Mouse (Mus musculus): Measurements from ENCODE around the gene Arhgap25. TPM values are rescaled to one million over a fixed set of nuclear protein-coding genes. Genes with fewer than 3 reads are reported as not detected.

Arhgap25 gene
- polyA plus RNA-seq, 1 experiment: not detected

- Histone ChIP-seq H3K9ac (ENCODE audit: low read depth, poor library complexity, severe bottlenecking) (no peak overlapping the region), H3K4me3 (ENCODE audit: low read depth, low read length) (no peak overlapping the region), H3K36me3 (ENCODE audit: control insufficient read depth, insufficient read depth, low read length, poor library complexity, severe bottlenecking) (no peaks in the 10 kb centered on the region), H3K9me3 (replicated peaks; ENCODE audit: control insufficient read depth, insufficient read depth, low read length, poor library complexity, severe bottlenecking) (no peaks in the 10 kb centered on the region), H3K4me1 (ENCODE audit: control insufficient read depth, insufficient read depth, low read length) (no peaks in the 10 kb centered on the region), H3K27ac (ENCODE audit: insufficient read depth, low read length) (no peak overlapping the region), H3K27me3 (ENCODE audit: control insufficient read depth, insufficient read depth, low read length, poor library complexity, severe bottlenecking) (no peaks in the 10 kb centered on the region)
- TF ChIP-seq CTCF (IDR thresholded peaks at IDR 0.05; ENCODE audit: low read depth, low read length): no peak
- no peak for TF ChIP-seq EP300 (IDR thresholded peaks at IDR 0.05; ENCODE audit: insufficient read depth, low read depth, low read length)
- no peak for TF ChIP-seq POLR2A (IDR thresholded peaks at IDR 0.05; ENCODE audit: insufficient read depth, low read length)
Observed at GRCm38 (mm10) chr6:87527846-87528557, 5.1 kb downstream of the Arhgap25 start.

- H3K9me3 ChIP-seq (replicated peaks; ENCODE audit: control insufficient read depth, insufficient read depth, low read length, poor library complexity, severe bottlenecking): no peaks in the 10 kb centered on the region
- H3K27ac ChIP-seq (ENCODE audit: insufficient read depth, low read length): no peak overlapping the region
- H3K4me1 ChIP-seq (ENCODE audit: control insufficient read depth, insufficient read depth, low read length): no peaks in the 10 kb centered on the region
- no peaks in the 10 kb centered on the region for H3K36me3 ChIP-seq (ENCODE audit: control insufficient read depth, insufficient read depth, low read length, poor library complexity, severe bottlenecking)
- no peak for TF ChIP-seq EP300 (IDR thresholded peaks at IDR 0.05; ENCODE audit: insufficient read depth, low read depth, low read length)
- H3K27me3 ChIP-seq (ENCODE audit: control insufficient read depth, insufficient read depth, low read length, poor library complexity, severe bottlenecking): no peaks in the 10 kb centered on the region
- H3K4me3 ChIP-seq (ENCODE audit: low read depth, low read length): no peak overlapping the region
- no peak overlapping the region for H3K9ac ChIP-seq (ENCODE audit: low read depth, poor library complexity, severe bottlenecking)
Observed at GRCm38 (mm10) chr6:87527366-87527765, 5.7 kb downstream of the Arhgap25 start.

GRCm38 (mm10) chr6:87525126-87525525 is 7.9 kb downstream of the Arhgap25 start:
- no peaks in the 10 kb centered on the region for H3K36me3 ChIP-seq (ENCODE audit: control insufficient read depth, insufficient read depth, low read length, poor library complexity, severe bottlenecking)
- TF ChIP-seq POLR2A (IDR thresholded peaks at IDR 0.05; ENCODE audit: insufficient read depth, low read length) (no peak), CTCF (IDR thresholded peaks at IDR 0.05; ENCODE audit: low read depth, low read length) (no peak), EP300 (IDR thresholded peaks at IDR 0.05; ENCODE audit: insufficient read depth, low read depth, low read length) (no peak)
- no peak overlapping the region for H3K27ac ChIP-seq (ENCODE audit: insufficient read depth, low read length)
- no peak overlapping the region for H3K9ac ChIP-seq (ENCODE audit: low read depth, poor library complexity, severe bottlenecking)
- H3K4me3 ChIP-seq (ENCODE audit: low read depth, low read length): no peak overlapping the region
- no peaks in the 10 kb centered on the region for H3K27me3 ChIP-seq (ENCODE audit: control insufficient read depth, insufficient read depth, low read length, poor library complexity, severe bottlenecking)
- H3K9me3 ChIP-seq (replicated peaks; ENCODE audit: control insufficient read depth, insufficient read depth, low read length, poor library complexity, severe bottlenecking): no peaks in the 10 kb centered on the region
- H3K4me1 ChIP-seq (ENCODE audit: control insufficient read depth, insufficient read depth, low read length): no peaks in the 10 kb centered on the region

- Histone ChIP-seq H3K9ac (ENCODE audit: low read depth, poor library complexity, severe bottlenecking) (no peak overlapping the region), H3K27ac (ENCODE audit: insufficient read depth, low read length) (no peak overlapping the region), H3K9me3 (replicated peaks; ENCODE audit: control insufficient read depth, insufficient read depth, low read length, poor library complexity, severe bottlenecking) (no peaks in the 10 kb centered on the region), H3K27me3 (ENCODE audit: control insufficient read depth, insufficient read depth, low read length, poor library complexity, severe bottlenecking) (no peaks in the 10 kb centered on the region), H3K4me3 (ENCODE audit: low read depth, low read length) (no peak overlapping the region), H3K4me1 (ENCODE audit: control insufficient read depth, insufficient read depth, low read length) (no peaks in the 10 kb centered on the region), H3K36me3 (ENCODE audit: control insufficient read depth, insufficient read depth, low read length, poor library complexity, severe bottlenecking) (no peaks in the 10 kb centered on the region)
- TF ChIP-seq EP300 (IDR thresholded peaks at IDR 0.05; ENCODE audit: insufficient read depth, low read depth, low read length) (no peak), CTCF (IDR thresholded peaks at IDR 0.05; ENCODE audit: low read depth, low read length) (no peak), POLR2A (IDR thresholded peaks at IDR 0.05; ENCODE audit: insufficient read depth, low read length) (no peak)
Observed at GRCm38 (mm10) chr6:87524281-87524680, 8.8 kb downstream of the Arhgap25 start.

- H3K9me3 ChIP-seq (replicated peaks; ENCODE audit: control insufficient read depth, insufficient read depth, low read length, poor library complexity, severe bottlenecking): no peaks in the 10 kb centered on the region
Observed at GRCm38 (mm10) chr6:87523736-87524135, 9.3 kb downstream of the Arhgap25 start.

GRCm38 (mm10) chr6:87523085-87523484 is 10.0 kb downstream of the Arhgap25 start:
- Histone ChIP-seq H3K4me3 (ENCODE audit: low read depth, low read length) (no peak overlapping the region), H3K4me1 (ENCODE audit: control insufficient read depth, insufficient read depth, low read length) (no peaks in the 10 kb centered on the region), H3K27ac (ENCODE audit: insufficient read depth, low read length) (no peak overlapping the region), H3K9me3 (replicated peaks; ENCODE audit: control insufficient read depth, insufficient read depth, low read length, poor library complexity, severe bottlenecking) (no peaks in the 10 kb centered on the region), H3K36me3 (ENCODE audit: control insufficient read depth, insufficient read depth, low read length, poor library complexity, severe bottlenecking) (no peaks in the 10 kb centered on the region), H3K9ac (ENCODE audit: low read depth, poor library complexity, severe bottlenecking) (no peak overlapping the region), H3K27me3 (ENCODE audit: control insufficient read depth, insufficient read depth, low read length, poor library complexity, severe bottlenecking) (no peaks in the 10 kb centered on the region)
- no peak for TF ChIP-seq CTCF (IDR thresholded peaks at IDR 0.05; ENCODE audit: low read depth, low read length)
- TF ChIP-seq POLR2A (IDR thresholded peaks at IDR 0.05; ENCODE audit: insufficient read depth, low read length): no peak
- TF ChIP-seq EP300 (IDR thresholded peaks at IDR 0.05; ENCODE audit: insufficient read depth, low read depth, low read length): no peak

More at GRCm38 (mm10) chr6:87523736-87524135, 9.3 kb downstream of the Arhgap25 start:
- H3K27me3 ChIP-seq (ENCODE audit: control insufficient read depth, insufficient read depth, low read length, poor library complexity, severe bottlenecking): no peaks in the 10 kb centered on the region
- TF ChIP-seq EP300 (IDR thresholded peaks at IDR 0.05; ENCODE audit: insufficient read depth, low read depth, low read length) (no peak), POLR2A (IDR thresholded peaks at IDR 0.05; ENCODE audit: insufficient read depth, low read length) (no peak), CTCF (IDR thresholded peaks at IDR 0.05; ENCODE audit: low read depth, low read length) (no peak)
- H3K27ac ChIP-seq (ENCODE audit: insufficient read depth, low read length): no peak overlapping the region
- no peak overlapping the region for H3K4me3 ChIP-seq (ENCODE audit: low read depth, low read length)
- H3K36me3 ChIP-seq (ENCODE audit: control insufficient read depth, insufficient read depth, low read length, poor library complexity, severe bottlenecking): no peaks in the 10 kb centered on the region
- no peaks in the 10 kb centered on the region for H3K4me1 ChIP-seq (ENCODE audit: control insufficient read depth, insufficient read depth, low read length)
- H3K9ac ChIP-seq (ENCODE audit: low read depth, poor library complexity, severe bottlenecking): no peak overlapping the region

Data from ES-Bruce4 (cell line).